Mouse (Mus musculus) ES-E14 (cell line): ENCODE data around the gene Ppara.

Experiments used
- MAFK ChIP-seq: IDR thresholded peaks from 2 replicates; pipeline ENCODE4 v1.6.1; 2014; ENCODE audit warnings: mild to moderate bottlenecking, low read depth, low read length, inconsistent platforms; ENCODE audit not compliant: insufficient read depth
- ZC3H11A ChIP-seq: IDR thresholded peaks from 2 replicates; pipeline ENCODE4 v1.6.1; 2012; ENCODE audit warnings: low read depth, mild to moderate bottlenecking, inconsistent platforms, low read length, borderline replicate concordance

- TF ChIP-seq MAFK (no peak), ZC3H11A (no peak)
Observed at GRCm38 (mm10) chr15:85698345-85699034, 36.3 kb upstream of the Ppara start.
